Mouse (Mus musculus) heart, adult 2 months (tissue): Measurements from ENCODE around the gene Col1a1. TPM values are rescaled to one million over a fixed set of nuclear protein-coding genes. Genes with fewer than 3 reads are reported as not detected.
"Not testable (repeated sequence)": the region's sequence is repeated elsewhere in the genome, so short reads cannot be mapped to it uniquely, and the experiment has no call there.

Experiments
- DNase-seq, 2 experiments: peaks; one replicate each; pipeline ENCODE4 v3.0.0; 2021
- H3K27ac ChIP-seq: fragments of 200-600 bp; 2 replicates; pipeline ENCODE4 v1.8.1; 2022
- H3K27me3 ChIP-seq: fragments of 200-500 bp; 2 replicates; pipeline ENCODE4 v1.6.1; 2012; ENCODE audit warnings: mild to moderate bottlenecking, low read length, inconsistent platforms, mixed read lengths; ENCODE audit not compliant: control insufficient read depth, insufficient read depth
- H3K36me3 ChIP-seq: fragments of 200-500 bp; 2 replicates; pipeline ENCODE4 v1.6.1; 2012; ENCODE audit warnings: low read length, inconsistent platforms; ENCODE audit not compliant: control insufficient read depth, insufficient read depth
- H3K4me1 ChIP-seq: fragments of 200-500 bp; 2 replicates; pipeline ENCODE4 v1.6.1; 2011; ENCODE audit warnings: low read length; ENCODE audit not compliant: control insufficient read depth, insufficient read depth
- H3K4me3 ChIP-seq: fragments of 200-600 bp; 2 replicates; pipeline ENCODE4 v1.8.1; 2022
- H3K79me2 ChIP-seq: fragments of 200-500 bp; replicated peaks from 2 replicates; pipeline ENCODE4 v1.6.1; 2012; ENCODE audit warnings: mild to moderate bottlenecking, inconsistent platforms, low read length, moderate library complexity, mixed read lengths; ENCODE audit not compliant: control insufficient read depth, insufficient read depth
- H3K9ac ChIP-seq: fragments of 200-500 bp; 2 replicates; pipeline ENCODE4 v1.6.1; 2012; ENCODE audit warnings: low read depth, mild to moderate bottlenecking, control low read depth, inconsistent platforms, low read length, mixed read lengths
- CTCF ChIP-seq: fragments of 200-600 bp; IDR thresholded peaks from 2 replicates; pipeline ENCODE4 v1.8.1; 2022; ENCODE audit warnings: antibody characterized with exemption, mild to moderate bottlenecking, moderate library complexity
- EP300 ChIP-seq: fragments of 200-500 bp; IDR thresholded peaks from 2 replicates; pipeline ENCODE4 v1.6.1; 2011; ENCODE audit warnings: low read depth, low read length, control low read depth; ENCODE audit not compliant: insufficient read depth
- POLR2A ChIP-seq: fragments of 200-500 bp; IDR thresholded peaks from 2 replicates; pipeline ENCODE4 v1.6.1; 2011; ENCODE audit warnings: mild to moderate bottlenecking, low read depth, low read length, control low read depth; ENCODE audit not compliant: insufficient read depth
- WGBS: fragments of 180-500 bp; shearing (Covaris S2); methylation state at CpG from one replicate; pipeline ENCODE4 v1.1.7; 2018; 5-methylcytosine and 5-hydroxymethylcytosine counted together
- intact Hi-C: fragments of 180-260 bp; cut with DNase I; formaldehyde crosslinking; loops from one replicate; pipeline ENCODE4 v1.15.1; 2025
- polyA plus RNA-seq: library from polyadenylated mRNA; depleted of rRNA; stranded (reverse); fragments of >200 nt; gene quantifications from 2 replicates; pipeline ENCODE4 v1.2.3, GENCODE M21; 2012
- total RNA-seq, 2 experiments: library from RNA; stranded (reverse); gene quantifications; 2 replicates each; pipeline ENCODE4 v1.2.3; 2021

Gene Col1a1
- total and polyA plus RNA-seq, 3 experiments, result 51.1 to 82.4 (median 67.7) TPM

DNA sequence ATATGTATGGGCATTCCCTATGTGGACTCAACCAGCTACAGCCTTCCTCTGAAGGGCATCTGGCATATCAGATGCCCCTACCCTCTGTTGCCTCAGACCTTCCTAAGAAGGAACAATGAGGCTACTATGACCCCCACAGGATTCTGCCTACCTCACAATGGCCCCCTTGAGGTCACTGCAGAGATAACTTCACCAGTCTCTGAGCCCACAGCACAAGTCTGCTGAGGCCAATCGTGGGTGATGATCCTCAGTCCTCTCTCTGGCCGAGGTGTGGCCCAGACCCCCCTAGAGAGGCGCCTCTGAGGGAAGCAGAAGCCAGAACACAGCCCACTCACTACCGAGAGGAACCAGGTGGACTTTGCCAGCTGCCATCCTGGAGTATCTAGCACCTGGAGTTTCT lies 31.4 kb downstream of the Col1a1 start, which contains the start of gene Hils1:
TSS of gene Hils1 (plus strand) at position 175 of the 400 bp plus-strand sequence.
- no peak for DNase-seq
- Histone ChIP-seq H3K4me1 (peaks cover under 1% of the 10 kb centered on the region; the same call in 1 of the 2 replicates), H3K79me2 (no peaks in the 10 kb centered on the region), H3K36me3 (no peaks in the 10 kb centered on the region), H3K27me3 (no peaks in the 10 kb centered on the region), H3K4me3 (no peak within 1 kb of the TSS), H3K9ac (no peak within 1 kb of the TSS), H3K27ac (no peak within 1 kb of the TSS)
- 45% methylated on average over 4 of the region's 4 CpGs for WGBS
- no peak for TF ChIP-seq POLR2A
- no peak for TF ChIP-seq EP300
- no peak for TF ChIP-seq CTCF
- intact Hi-C loops, result no loop called here

DNA sequence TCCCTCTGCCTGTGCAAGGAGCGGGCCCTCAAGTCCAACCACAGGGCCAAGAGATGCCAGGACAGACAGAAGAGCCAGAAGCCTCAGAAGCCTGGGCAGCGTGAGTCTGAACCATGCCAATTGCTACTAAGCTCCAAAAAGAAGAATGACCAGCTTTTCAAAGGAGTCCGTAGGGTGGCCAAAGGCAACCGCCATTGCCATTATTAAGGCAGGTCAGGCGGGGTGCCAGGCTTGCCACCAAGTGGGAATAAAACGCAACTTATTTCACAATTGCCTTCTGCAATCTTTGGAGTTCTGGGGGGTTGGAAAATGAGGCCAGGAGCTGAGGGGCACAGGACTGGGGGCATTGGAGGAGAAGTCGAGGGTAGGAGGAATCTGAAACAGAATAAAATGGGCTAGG lies 32.2 kb downstream of the Col1a1 start:
- Histone ChIP-seq H3K27ac (no peak overlapping the region), H3K4me3 (no peak overlapping the region), H3K79me2 (no peaks in the 10 kb centered on the region), H3K36me3 (no peaks in the 10 kb centered on the region), H3K9ac (no peak overlapping the region), H3K27me3 (no peaks in the 10 kb centered on the region), H3K4me1 (no peaks in the 10 kb centered on the region; the same call in 1 of the 2 replicates)
- 75% methylated on average over 7 of the region's 7 CpGs for WGBS
- no peak for TF ChIP-seq EP300
- TF ChIP-seq CTCF, result no peak
- no peak for TF ChIP-seq POLR2A
- intact Hi-C loops, result no loop called here
- peak in 1 of 2 experiments; percentile 11 for DNase-seq

DNA sequence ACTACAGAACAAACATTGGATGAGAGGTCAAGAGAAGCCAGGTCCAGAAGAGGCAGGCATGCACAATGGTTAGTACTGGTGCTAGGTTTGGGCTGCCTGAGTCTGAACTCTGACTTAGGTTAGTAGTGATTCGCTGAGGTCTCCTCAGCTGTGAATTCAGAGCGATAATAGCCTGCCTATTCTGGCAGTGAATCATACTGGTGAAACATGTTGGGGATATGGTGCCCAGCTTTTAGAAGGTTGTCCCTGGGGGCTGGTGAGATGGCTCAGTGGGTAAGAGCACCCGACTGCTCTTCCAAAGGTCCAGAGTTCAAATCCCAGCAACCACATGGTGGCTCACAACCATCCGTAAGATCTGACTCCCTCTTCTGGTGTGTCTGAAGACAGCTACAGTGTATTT lies 33.7 kb downstream of the Col1a1 start:
- H3K27me3 ChIP-seq, H3K4me1 ChIP-seq, H3K27ac ChIP-seq, H3K4me3 ChIP-seq, H3K36me3 ChIP-seq, H3K9ac ChIP-seq, H3K79me2 ChIP-seq: not testable (repeated sequence)
- intact Hi-C loops, result loop anchor here (1.0 kb wide), 2 partner anchors 30 to 103 kb away; no protein-coding TSS in a partner anchor
- peak in 1 of 2 experiments; percentile 1 for DNase-seq
- 88% methylated on average over 4 of the region's 4 CpGs for WGBS

DNA sequence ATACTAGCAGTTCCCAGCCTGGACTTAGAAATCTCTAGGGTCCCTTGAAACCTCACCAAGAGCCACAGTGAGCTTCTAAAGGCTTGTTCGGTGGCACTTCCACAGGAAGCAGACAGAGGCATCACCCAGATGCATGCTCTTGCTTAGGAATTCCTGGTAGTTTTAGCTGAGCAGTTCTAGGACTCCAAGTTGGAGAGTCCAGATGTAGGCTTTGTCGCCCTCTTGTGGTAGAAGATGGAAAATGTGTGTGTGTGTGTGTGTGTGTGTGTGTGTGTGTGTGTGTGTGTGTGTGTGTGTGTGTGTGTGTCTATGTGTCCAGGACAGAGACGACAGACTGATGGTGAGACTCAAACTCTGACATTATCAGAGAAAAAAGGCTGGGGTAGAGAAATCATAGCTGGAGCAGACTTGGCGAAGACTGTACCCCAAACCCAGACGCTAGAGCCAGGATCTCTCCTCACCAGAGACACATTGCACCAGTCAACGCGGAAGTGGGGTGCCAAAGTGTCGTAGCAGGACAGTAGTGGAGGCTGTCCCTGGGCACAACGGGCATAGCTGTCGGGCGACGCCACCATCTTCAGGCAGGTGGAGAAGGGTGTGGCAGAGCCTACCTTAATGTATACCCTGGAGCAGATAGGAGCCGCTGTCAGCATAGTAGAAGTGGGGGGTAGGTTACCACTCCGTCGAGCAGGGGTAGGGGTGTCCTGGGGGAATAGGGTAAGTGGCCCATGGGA lies 34.4 kb downstream of the Col1a1 start:
- intact Hi-C loops, result loop anchor here (1.0 kb wide), 2 partner anchors 31 to 104 kb away; no protein-coding TSS in a partner anchor
- no peak overlapping the region for H3K4me3 ChIP-seq
- no peak overlapping the region for H3K27ac ChIP-seq
- H3K36me3 ChIP-seq, result no peaks in the 10 kb centered on the region
- TF ChIP-seq EP300 (0 out of 2 replicates have a peak, but pooled peaks have one; percentile 17), CTCF (peak; percentile 69), POLR2A (no peak)
- no peaks in the 10 kb centered on the region for H3K27me3 ChIP-seq
- H3K9ac ChIP-seq, result no peak overlapping the region
- H3K4me1 ChIP-seq, result no peaks in the 10 kb centered on the region; the same call in 1 of the 2 replicates
- no peaks in the 10 kb centered on the region for H3K79me2 ChIP-seq
- peak; percentile 69 to 74 for DNase-seq
- WGBS, result 56% methylated on average over 15 of the region's 15 CpGs

DNA sequence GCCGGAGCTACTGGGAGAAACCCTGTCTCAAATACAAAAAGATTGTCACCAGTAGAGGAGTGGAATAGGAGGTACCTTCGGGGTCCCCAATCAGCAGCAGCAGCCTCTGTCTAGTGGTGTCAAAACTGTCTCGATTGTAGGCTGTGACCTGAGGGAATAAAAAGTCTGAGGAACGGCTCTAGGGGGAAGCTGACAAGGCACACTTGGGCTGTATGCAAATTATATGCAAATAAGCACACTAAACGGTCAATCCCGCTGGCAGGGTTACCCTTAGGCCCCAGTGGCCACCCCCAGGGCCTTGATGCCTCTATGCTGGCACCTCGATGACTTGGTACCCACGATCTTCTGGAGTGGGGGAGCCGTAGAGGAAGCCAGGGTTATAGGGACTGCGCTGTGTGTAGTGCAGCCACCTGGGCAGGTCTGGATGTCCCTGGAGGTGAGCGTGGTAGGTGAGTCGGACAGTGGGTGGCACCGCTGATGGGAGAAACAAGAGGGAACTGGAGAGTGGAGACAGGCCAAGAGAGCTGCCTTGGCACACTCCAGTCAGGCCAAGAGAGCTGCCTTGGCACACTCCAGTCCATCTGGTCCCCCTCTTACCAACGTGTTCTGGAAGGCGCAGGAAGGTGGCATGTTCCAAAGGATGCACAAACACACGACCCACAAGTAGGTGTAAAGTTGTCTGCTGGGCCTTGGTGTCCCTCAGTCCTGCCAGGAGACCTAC lies 36.0 kb downstream of the Col1a1 start:
- no peaks in the 10 kb centered on the region for H3K36me3 ChIP-seq
- WGBS, result 50% methylated on average over 16 of the region's 16 CpGs
- peak overlapping the region; percentile 41 for H3K4me3 ChIP-seq
- no peaks in the 10 kb centered on the region for H3K79me2 ChIP-seq
- peaks cover 1% of the 10 kb centered on the region for H3K4me1 ChIP-seq
- H3K9ac ChIP-seq, result peak overlapping the region; percentile 58
- no peak for TF ChIP-seq CTCF
- TF ChIP-seq EP300, result no peak
- no peak for TF ChIP-seq POLR2A
- no peaks in the 10 kb centered on the region for H3K27me3 ChIP-seq
- intact Hi-C loops, result no loop called here
- peak overlapping the region; percentile 95 for H3K27ac ChIP-seq
- peak in 1 of 2 experiments; percentile 20 for DNase-seq

DNA sequence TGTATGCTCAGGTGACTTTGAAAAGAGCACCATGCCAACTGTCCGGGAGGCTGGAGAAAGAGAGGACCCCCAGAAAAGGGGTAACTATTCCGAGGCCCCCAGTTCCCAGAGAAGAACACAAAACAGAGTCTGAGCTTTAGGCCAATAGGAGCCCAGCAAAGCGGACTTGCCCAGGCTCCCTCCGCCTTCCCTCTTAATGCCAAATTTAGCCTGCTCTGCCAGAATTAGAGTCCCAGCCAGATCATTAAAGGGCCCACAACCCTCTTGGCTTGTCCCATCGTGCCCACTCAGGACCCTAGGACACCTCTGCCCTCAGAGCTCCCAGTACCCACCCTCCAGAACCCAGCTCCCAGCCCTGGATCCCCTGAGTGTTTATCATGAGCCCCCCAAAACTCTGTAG lies 36.9 kb downstream of the Col1a1 start:
- Histone ChIP-seq H3K4me1 (peaks cover 1% of the 10 kb centered on the region), H3K9ac (peak overlapping the region; percentile 68), H3K27ac (peak overlapping the region; percentile 95), H3K4me3 (peak overlapping the region; percentile 41), H3K36me3 (no peaks in the 10 kb centered on the region), H3K79me2 (no peaks in the 10 kb centered on the region), H3K27me3 (no peaks in the 10 kb centered on the region)
- TF ChIP-seq EP300 (no peak), POLR2A (no peak), CTCF (no peak)
- intact Hi-C loops, result no loop called here
- 44% methylated on average over 5 of the region's 5 CpGs for WGBS
- DNase-seq, result peak in 1 of 2 experiments; percentile 34
